Mouse (Mus musculus): ENCODE data around the gene Nhp2. TPM values are rescaled to one million over a fixed set of nuclear protein-coding genes. Genes with fewer than 3 reads are reported as not detected.
A peak's percentile ranks its signal among the peaks of the same experiment; 100 is the strongest.

Gene Nhp2
- 10 to 100 TPM; 64.2 to 67.9 TPM for total RNA-seq (2021)
- long read RNA-seq, experiment 1, transcript Nhp2-202 (4 exons, 1,042 nt), result major isoform, 156 of 165 reads
- long read RNA-seq, experiment 1, partial matches to known transcripts, result 5 of 165 reads
- long read RNA-seq, experiment 1, other reads (novel, unspliced or antisense), result 0 of 165 reads
- long read RNA-seq, experiment 2, transcript Nhp2-202 (4 exons, 1,042 nt), result major isoform, 88 of 90 reads
- long read RNA-seq, experiment 2, partial matches to known transcripts, result 1 of 90 reads
- long read RNA-seq, experiment 2, other reads (novel, unspliced or antisense), result 1 of 90 reads

DNA sequence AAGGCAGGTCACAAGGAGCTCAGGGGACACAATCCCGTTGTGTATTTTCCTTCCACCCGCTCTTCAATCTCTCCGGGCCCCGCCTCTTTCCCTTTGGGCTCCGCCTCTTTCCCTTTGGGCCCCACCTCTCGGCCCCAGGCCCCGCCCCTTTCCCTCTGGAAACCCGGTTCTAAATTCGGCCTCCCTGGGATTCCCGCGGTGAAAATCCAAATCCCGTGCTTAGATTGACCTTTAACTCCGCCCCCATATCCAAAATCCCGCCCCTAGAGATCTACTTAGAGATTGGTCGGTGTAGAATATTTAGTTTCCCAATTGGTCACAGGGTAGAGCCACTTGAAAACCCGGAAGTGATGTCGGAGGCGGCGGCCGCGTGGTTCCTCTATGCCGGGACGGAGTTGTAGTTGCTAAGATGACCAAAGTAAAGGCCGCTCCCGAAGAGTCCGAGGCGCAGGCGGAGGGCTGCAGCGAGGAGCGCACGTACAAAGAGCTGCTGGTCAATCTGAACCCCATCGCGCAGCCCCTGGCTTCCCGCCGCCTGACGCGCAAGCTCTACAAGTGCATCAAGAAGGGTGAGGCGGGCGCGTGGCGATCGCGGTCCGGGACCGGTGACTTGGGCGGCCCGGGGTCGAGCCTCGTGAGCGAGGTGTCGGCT is at the start of gene Nhp2:
Gene Nhp2, plus strand, starts transcription at position 327 of the 652 bp plus-strand sequence.
- DNase-seq, result peak; percentile 97

DNA sequence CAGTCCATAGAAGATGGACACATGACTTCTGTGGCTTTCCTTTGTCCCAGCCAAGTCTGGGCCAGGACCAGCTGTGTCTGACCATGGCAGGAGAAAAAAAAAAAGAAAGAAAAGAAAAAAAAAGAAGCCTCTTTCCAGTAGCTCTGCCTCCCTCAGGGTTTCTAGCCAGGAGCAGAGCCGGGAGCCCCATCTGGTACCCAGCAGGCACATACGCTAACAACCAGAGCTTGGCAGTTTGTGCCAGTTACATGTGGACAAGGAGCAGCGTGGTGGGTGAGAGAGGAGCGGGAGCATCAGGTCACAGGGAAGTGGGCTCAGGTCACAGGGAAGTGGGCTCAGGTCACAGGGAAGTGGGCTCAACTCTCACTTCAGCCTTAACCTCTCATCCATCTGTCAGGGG is 43.1 kb upstream of the Nhp2 start:
- no peak for DNase-seq

DNA sequence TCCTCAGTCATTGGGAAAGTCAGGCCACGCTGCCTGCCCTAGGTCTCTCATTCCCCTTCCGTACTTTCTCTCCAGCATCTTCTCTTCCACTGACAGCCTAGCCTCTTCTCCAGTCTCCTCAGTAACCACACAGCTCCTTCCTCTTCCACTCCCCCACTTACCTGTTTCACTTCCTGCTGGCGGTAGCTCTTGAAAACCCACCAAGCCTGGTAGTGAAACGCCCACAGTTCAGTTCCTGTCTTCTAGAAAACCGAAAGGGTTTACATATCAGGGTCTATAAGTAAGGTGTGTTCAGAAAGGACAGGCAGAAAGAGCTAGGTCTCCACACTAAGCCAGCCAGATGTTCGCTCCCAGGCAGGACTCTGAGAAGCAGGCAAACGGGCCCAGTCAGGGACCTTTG is 41.9 kb upstream of the Nhp2 start:
- DNase-seq, result no peak

DNA sequence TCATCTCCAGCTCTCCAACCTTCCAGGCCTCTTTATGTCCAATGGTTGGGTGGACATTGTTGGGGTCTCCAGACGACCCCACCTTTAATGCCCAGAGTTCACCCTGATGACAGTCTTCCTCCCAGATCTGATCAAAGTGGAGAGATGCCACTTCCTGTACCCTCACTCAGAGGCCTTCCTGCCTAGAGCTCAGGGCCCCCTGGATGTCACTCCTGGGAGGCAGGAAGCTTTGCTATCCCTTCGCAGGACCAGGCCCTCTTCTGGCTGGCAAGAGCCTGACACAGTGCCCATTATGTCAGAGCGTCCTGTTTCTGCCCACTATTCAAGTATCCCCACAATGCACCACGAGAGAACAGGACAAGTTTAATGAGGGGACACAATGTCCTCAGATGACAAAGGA is 40.5 kb upstream of the Nhp2 start:
- DNase-seq, result no peak

DNA sequence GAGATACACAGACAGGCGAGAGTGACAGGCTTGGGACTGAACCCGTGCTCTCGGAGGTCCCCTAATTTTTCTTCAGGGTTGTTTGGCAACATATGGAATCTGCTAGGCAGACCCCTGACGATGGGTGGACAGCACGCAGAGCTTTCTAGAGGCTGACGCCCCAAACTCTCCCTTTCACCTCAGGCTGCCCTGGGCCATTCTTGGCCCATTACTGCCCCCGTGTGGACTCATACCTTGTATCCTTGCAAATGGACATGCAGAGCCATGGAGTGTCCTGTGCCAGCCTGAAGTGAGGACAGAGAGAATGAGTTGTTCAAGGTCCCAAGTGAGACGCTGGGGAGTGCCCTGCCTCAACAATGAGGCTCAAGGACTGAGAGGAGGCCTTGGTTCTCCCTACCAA is 36.8 kb upstream of the Nhp2 start:
- DNase-seq, result peak; percentile 90

DNA sequence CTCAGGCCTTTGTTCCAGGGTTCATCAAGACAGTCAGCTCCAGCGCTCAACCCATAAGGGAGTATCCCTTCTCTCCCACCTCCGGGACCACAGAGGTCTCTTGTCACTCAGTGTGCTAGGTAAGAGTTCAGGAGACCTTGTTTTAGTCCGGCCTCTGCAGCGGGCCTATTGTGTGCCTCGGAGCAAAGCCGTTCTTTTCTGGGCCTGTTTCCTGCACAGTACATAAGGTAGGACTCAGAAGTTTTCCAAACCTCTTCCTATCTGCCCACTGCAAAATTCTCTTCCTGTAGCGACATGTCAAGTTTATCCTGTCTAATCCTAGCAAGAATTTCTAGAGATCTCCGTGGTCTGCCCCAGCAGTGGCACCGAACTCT is 35.5 kb upstream of the Nhp2 start:
- no peak for DNase-seq

DNA sequence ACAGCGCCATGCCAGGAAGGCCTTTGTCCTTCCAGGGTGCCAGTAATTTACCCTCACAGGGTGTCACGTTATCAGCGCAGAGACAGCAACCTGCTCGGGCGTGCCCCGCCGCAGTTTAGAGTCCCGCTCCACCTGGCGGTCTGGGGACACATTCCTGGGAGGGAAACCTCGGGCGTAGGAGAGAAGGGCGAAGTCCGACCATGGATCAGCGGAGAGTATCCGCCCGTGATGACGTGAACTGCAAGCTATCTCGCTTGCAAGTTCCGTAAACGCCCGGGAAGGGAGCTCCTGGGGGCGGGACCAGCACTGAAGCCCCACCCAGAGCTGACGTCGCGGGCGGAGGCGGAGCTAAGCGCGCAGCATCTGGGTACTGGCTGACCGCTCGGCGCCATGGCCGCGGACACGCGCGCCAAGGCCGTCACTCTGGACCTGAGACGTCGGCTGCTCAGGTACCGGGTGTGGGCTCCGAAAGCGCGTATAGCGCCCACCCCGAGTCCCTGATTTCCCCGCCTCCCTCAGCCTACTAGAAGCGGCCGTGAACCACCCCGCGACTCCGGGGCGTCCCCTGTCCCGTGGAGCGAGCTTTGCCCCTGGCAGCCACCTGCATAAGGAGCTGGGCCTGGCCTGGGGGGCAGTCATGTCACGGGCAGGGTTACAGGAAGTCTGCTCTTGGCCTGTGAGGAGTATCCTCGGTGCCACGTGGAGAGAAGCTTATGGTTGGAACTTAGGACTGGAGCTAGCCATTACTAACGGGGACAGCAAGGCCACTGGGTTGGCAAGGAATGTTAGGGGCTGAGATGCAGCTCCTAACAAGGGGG is 34.9 kb upstream of the Nhp2 start, which contains the start of gene Phykpl:
Gene Phykpl, plus strand, starts transcription at position 327 of the 818 bp plus-strand sequence.
- peak; percentile 99 for DNase-seq

DNA sequence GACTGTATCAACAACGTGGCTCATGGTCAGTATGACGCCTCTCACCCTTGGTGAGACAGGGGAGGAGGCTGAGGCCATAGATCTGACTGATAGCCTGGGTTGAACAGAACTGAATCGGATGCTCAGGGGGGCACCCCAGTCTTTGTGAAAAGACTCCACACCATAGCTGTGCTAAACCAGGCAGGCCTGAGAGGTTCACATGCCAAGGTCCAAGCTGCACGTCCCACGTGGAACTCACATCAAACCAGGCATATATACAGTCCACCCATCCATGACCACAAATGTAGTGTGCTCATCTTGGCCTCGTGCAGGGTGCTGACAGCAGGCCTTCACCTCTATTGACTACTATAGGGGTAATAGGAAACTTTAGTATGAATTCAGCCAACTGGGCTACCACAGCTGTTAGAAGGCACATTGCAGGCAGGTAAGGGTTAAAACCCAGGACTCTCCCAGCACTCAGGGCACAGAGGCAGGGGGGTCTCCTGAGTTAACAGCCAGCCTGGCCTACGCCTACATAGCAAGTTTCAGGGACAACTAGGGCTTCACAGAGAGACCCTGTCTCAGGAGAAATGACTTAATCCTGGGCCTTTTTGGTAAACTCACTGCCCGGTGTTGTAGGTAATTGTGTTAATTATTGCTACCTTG is 33.8 kb upstream of the Nhp2 start:
- DNase-seq, result no peak

DNA sequence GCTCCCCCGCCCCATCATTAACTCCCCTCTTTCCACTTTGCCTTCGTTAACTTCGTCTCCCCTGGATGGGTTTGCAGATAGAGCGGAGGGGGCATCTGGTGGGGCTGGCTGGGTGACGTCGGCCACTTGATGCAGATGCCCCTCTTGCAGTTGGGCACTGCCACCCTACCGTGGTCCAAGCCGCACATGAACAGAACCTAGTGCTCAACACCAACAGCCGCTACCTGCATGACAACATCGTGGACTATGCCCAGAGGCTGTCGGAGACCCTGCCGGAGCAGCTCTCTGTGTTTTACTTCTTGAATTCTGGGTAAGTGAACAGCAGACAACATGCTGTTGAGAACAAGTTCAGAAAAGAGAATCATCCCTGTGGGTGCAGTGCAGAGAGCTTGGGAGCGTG is 33.1 kb upstream of the Nhp2 start:
- no peak for DNase-seq

DNA sequence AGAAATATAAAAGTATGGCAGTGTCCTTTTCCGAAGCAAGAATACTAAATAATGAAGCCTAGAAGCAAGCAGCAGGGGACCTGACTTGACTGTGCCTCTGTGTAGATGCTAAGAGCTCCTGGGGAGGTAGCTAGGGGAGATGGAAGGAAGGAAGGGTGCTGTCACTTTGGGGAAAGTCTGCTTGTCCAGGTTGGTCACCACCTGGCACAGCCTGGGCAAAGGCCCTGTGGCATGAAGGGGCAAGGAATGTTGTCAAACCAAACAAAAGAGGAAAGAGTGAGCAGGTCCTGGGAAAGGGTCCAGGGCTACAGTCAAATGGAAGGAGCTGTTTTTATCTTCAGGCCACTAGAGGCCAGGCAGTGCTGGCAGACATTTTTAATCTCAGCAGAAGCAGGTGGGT is 32.5 kb upstream of the Nhp2 start:
- no peak for DNase-seq

DNA sequence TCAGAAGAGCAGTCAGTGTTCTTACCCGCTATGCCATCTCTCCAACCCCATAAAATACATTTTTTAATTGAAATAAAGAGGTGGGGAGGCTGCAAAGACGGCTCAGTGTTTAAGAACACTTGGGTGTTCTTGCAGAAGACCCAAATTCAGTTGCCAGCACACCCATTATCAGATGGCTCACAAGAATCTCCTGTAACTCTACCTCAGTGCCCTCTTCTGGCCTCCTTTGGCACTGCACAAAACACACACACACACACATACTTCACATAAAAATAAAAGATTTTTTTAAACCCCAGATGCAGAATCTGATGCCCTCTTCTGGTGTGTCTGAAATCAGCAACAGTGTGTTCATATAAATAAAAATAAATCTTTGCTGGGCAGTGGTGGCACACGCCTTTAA is 30.7 kb upstream of the Nhp2 start:
- DNase-seq, result no peak

DNA sequence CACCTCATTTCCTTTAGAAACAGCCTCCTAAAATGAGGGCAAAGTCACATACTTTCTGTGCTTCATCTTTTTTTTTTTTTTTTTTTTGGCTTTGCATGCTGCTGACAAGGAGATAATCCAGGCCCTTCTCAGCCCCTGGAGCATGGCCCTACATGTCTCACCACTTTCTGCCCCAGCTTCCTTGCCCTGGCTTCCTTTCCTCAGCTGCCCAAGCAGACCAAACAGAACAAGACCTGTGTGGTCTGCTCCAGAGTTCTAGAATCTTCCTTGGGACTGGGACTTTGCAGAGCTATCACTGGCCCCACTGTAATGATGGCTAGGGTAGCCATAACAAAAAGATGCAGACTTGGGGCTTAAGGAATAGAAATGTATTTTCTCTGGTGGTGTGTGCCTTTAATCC is 29.5 kb upstream of the Nhp2 start:
- DNase-seq, result no peak

DNA sequence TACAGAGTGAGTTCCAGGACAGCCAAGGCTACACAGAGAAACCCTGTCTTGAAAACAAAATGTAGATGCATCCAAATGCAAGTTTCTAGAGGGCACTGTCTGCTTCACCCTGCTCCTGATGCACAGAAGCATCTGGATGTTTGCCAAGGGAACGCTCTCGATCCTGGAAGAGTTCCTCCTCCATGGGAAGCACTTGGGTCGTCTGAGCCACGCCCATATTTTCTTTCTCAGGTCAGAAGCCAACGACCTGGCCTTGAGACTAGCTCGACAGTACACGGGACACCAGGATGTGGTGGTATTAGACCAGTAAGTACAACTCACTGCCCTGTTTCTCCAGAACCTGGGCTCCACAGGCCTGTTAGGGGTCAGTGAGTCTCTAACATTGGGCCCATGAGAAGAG is 28.4 kb upstream of the Nhp2 start:
- DNase-seq, result peak; percentile 39

DNA sequence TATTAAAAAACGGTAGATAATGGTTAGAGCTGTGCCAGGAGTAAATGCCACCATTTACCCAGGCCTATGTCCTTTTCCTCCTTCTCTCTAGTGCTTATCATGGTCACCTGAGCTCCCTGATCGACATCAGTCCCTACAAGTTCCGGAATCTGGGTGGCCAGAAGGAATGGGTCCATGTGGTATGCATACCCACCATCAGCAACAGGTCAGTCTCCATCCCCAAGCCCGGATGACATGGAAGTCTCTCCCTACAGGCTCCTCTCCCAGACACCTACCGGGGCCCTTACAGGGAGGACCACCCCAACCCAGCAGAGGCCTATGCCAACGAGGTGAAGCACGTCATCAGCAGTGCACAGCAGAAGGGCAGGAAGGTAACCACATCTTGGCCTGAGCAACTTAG is 27.6 kb upstream of the Nhp2 start:
- DNase-seq, result no peak

DNA sequence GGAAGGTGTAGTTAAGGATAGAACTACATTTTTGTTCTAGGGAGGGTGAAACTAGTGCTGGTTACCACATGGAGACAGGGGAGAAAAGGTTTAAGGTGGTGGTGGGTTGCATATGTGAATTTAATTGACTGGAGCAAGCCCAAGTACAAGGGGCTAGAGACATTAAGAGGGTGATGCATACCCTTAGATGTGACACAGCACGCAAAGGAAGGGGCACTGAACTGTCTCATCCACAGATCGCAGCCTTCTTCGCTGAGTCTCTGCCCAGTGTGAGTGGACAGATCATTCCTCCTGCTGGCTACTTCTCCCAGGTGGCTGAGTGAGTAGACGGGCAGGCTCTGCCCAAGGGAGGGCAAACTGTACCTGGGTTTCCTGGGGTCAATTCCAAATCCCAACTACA is 26.2 kb upstream of the Nhp2 start:
- no peak for DNase-seq

DNA sequence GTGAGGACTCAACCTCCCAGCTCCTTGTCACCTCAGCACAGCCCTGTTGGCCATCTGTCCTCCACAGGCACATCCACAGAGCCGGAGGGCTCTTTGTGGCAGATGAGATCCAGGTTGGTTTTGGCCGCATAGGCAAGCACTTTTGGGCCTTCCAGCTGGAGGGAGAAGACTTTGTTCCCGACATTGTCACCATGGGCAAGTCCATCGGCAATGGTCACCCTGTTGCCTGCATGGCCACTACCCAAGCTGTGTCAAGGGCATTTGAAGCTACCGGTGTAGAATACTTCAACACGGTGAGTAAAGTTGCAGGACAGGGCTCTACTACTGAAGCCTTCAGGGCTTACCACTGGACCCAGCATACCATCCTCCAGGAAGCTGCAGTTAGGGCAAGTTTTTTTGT is 25.7 kb upstream of the Nhp2 start:
- no peak for DNase-seq

DNA sequence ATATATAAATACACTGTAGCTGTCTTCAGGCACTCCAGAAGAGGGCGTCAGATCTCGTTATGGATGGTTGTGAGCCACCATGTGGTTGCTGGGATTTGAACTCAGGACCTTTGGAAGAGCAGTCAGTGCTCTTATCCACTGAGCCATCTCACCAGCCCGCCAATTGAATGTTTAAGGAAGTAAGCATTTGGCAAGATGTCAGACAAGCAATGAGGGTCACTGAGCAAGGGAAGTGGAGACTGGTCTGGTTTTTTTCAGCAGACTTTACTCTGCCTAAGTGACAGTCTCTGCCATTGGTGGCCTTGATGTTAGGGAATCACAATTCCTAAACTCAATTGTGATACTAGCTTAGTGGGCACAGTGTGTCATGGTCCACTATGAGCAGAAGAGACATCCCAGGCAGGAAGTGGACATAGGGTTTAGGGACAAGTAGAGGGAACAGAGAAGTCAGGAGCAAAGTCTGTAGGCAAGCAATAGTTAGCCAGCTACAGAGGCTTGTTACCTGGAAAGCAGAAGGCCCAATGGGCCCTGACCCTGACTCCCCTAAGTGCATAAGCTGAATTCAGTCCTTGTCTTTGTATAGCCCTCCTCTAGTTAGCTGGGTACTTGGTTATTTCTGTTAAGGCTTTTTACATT is 24.7 kb upstream of the Nhp2 start:
- no peak for DNase-seq

DNA sequence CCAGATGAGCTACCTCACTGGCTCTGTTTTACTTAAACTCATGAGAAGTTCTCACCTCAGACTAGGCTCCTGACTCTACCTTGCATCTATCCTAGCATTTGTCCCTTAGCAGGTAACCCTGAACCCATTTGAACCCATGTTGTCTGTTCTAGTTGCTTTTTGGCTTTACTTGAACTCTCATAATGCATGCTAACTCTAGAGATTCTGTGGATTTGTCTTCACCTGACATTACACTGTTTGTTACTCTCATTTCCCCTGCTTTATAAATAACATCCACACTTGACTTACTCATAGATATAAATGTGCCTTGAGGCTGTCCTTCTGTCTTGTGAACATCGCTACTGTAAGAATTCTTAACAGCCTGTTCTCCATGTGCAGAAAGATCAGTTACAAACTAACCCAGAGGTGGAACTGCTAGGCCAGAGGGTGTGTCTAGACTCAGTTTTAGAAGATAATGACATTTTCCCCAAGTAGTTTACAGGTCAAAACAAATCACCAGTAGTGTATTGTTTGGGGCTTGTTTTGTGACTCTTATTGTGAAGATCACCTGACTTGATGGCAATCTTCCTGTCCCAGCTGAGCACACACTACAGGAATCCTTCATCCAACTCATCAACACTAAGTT is 24.0 kb upstream of the Nhp2 start:
- DNase-seq, result no peak

DNA sequence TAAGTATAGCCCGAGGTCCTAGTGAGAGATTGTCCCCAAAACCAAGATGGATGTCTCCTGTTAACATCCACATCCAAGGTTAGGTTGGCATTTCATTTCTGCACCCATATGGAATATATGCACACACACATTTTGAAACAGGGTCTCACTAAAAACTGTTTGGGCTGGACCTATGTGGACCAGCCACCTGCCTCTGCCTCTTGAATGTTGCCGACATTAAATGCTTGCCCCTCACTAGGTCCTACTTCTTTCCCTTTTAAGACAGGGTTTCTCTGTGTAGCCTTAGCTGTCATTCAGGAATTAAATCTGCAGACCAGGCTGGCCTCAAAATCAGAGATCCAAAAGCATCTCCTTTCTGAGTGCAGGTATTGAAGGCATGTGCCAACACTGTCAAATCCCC is 22.0 kb upstream of the Nhp2 start:
- no peak for DNase-seq

DNA sequence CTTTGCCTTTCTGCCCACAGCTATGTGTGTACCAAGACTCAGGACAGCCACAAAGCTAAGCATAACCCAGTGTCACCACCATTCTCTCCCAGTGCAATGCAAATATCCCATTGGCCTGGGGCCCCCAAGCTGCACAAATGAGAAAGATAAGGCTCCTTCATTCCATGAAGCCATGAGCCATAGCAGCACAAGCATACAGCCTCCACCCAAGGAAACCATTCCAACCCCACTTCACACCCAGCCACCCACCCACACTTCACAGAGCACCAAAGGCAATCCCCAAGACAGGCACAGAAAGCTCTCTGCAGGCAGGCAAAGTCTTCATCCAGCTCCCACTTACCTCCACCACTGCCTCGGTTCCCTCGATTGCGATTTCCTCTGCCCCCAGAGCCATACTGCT is 17.3 kb upstream of the Nhp2 start:
- DNase-seq, result no peak

DNA sequence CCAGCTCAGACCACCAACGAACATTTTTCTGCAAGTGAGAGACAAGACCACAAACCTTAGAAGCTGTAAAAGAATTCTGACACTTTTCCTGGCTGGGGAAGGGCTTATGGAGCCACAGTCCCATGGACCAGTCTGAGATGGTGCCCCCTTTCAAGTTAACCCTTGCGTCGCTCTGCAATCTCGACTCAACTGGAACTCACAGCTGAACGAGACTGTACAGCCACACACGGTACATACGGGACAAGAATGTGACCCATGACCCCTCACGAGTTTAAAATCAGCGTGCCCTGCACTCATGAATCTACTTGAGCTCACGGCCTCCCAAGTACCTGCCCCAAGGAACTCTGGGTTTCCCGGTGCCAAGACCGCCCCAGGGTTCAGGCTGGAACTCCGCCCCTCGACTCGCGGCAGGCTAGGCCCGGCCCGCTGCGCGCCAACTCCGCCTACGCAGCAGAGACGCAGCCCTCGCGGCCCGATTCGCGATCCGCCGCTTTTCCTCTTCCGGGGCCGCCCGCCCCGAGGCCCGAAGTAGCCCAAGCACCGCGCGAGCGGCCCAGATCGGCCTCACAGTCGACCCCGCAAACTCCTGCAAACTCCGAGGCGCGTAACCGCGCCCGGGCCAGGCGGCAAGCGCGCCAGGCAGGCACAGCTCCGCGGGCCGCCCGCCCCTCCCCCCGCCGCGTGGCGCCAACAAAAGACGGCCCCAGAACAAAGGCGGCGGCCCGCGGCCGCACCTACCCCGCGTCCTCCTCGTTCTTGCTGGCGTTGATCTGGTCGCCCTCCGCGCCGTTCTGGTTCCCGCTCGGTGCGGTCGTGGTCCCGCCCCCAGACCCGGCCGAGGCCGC is 13.7 kb upstream of the Nhp2 start:
- peak; percentile 94 for DNase-seq

Measured in adrenal gland, postnatal 10 days (tissue).